Mouse (Mus musculus) neural tube, embryonic 10.5 days (tissue): ENCODE measurements at regions not wholly inside any gene's neighbourhood (a gene's known extent, or its start where the extent isn't known, plus 50 kb on each side); places are given as distances from the start of the nearest gene placed in this dataset.
"Not testable (repeated sequence)": the region's sequence is repeated elsewhere in the genome, so short reads cannot be mapped to it uniquely, and the experiment has no call there.

Source experiments
- DNase-seq: peaks from one replicate; pipeline ENCODE4 v3.0.0-alpha.2; 2017; ENCODE audit warnings: low spot score; ENCODE audit errors: extremely low spot score

DNA sequence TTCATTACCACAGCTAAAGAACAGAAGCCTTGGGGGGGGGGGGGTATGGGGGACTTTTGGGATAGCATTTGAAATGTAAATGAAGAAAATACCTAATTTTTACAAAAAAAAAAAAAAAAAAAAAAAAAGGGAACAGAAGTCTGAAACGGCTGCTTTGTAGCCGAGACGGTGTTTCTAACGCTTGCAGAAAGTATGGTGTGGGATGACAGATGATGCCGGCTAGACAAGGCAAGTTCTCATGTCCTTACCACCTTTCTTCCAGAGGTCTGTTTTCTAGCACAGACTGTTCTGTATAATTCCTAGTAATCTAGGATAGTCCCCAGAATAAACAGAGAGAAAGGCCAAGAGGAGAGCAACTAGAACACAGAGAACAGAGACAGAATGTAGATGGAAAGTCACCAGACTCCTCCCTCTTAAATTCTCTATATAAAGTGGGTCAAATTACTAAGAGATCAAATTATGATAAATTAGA, 67.2 kb upstream of the Chd2 start:
- no peak for DNase-seq

DNA sequence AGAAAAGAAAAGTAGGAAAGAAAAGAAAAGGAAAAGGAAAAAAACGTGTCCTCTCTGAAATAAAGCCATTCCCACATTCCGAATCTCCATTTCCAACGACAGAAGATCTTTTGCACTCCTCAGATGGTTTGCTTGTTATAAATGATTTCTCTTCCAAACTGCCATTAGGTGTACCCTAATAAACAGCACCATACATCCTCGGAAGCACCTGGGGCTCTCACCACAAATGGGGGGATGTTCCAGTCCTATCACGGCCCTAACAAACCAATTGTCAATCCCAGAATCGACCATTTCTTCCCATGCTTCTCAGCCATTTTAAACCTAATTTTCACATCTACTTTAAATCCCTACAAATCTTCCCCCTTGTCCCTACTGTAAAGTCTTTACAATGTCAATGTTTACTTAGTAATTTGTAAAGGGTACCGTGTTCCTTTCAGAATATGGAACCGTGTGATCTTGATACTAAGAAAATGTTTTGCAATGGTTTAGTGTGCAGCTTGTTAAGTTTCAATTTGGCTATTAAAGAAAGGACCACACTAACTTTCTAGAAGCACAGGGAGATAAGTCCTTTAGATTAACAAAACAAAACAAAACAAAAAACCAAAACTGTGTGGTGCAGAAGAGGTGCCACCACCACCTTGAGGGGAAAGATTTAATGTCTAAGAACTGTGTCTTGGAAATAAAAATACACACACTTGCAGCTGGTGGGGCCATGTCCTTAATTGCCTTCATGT, 66.6 kb upstream of the Chd2 start:
- no peak for DNase-seq

DNA sequence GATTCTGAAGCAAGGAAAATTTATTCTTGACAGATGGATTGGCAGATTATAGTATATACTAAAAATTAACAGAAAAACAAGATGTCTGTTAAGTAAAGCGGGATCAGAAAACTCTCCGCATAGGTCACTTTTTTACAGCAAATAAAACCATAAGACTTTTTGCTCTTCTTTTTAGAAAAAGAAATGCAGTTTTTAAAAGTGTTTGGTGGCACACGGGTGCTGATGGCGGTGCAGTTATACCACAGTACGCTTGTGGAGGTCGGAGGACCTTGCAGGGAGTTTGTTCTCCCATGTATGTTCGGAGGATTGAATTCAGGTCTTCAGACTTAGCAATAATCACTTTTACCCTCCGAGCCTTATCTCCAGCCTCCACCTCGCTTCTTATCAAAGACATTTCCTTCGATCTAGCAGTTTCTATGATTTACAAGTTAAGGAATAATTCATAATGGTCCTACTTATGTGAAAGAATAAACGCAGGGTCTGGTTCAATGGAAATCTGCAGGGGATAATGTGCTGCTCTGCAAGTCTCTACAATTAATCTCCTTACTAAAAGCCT, 65.9 kb upstream of the Chd2 start:
- DNase-seq, result no peak

DNA sequence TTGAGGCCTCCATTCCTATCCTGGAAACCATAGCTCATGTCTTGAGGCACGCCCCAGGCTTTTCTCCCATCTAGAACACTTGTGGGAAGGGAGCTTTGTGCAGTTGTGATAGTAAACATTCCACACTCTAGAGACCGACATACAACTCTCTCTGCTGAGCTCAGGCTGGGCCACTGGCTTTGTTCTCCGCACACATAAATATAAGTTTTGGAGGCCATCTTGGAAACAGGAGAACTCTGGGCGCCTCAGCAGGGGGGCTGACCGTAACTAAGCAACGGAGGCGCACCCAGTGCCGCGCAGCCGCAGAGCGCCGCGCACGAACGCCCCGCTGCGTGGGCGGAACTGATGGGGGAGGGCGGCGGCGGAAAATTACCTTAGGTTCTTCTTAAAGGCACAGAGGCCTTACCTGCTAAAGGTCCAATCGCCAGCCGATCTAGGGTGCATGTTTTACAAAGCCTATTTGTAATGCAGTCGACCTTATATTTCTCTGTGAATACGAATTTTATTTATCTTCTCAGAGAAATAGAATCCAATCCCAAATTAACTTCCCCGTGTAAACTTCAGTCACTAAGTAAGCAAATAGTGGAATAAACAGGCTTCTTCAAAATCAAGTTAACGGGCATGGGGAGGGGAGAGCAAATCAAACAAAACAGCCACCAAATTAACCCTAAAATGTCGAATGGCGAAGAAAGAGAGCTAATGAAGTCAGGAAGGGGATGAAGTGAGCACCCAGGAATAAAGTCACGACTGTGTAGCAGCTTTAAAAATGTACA, 65.2 kb upstream of the Chd2 start:
- DNase-seq, result peak; percentile 93

DNA sequence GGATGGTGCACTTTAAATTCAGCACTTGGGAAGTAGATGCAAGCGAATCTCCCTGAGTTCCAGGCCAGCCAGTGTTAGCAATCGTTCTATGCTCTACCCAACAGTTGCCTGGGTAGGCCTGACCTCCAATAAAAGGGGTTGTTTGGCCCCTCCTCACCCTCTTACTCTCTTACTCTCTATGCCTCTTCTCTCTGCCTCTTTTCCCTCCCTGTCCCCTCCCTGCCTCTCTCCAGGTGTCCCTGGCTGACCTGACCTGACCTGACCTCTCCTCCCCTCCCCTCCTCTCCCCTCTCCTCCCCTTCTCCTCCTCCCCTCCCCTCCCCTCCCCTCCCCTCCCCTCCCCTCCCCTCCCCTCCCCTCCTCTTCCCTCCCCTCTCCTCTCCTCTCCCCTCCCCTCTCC, 63.0 kb upstream of the Chd2 start:
- DNase-seq, result no peak

DNA sequence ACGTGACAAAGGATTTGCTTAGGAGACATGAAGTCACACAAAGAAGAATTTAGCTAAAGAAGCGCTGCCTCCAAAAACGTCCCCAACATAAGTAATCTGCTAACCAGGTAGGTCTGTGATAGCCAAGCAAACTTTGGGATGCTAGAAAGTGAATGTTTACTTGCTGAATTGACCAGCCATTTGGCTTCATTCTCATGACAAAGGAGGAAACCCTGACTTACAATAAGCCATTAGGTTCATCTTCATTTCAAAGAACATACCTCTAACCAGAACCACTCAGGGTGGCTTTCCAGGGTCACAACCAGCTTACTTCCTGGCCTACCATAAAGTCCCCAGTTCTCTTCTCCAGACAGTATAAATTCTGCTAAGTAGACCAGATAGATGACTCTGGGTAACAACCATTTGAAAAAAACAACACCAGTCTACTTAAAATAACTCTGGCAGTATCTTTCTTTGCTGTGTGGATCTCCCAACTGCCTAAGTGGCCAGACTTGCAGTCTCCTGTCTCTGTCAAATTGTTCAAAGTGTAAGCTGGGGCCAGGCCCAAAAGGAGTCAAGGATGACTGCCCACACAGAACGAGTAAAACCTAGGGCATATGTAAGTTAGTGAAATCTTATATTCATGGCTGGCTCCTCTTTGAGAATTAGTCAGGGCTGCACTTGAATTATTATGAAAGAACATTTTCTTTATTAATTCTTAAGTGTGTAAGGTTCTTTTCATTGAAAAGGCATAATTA, 61.4 kb upstream of the Chd2 start:
- DNase-seq, result no peak

DNA sequence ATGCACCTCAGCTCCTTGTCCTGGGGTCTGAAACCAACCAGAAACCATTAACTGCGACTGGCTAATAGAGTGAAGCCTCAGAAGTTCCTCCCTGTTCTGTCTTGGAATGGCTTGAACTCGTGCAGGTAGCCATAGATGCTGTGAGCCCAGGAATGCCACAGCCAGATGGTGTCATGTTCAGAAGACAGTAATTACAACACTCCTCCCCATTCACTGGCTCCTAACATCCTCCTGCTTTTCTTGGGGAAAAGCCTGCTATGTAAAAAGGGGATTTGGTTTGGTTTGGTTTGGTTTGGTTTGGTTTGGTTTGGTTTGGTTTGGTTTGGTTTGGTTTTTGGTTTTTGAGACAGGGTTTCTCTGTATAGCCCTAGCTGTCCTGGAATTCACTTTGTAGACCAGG, 59.7 kb upstream of the Chd2 start:
- no peak for DNase-seq

DNA sequence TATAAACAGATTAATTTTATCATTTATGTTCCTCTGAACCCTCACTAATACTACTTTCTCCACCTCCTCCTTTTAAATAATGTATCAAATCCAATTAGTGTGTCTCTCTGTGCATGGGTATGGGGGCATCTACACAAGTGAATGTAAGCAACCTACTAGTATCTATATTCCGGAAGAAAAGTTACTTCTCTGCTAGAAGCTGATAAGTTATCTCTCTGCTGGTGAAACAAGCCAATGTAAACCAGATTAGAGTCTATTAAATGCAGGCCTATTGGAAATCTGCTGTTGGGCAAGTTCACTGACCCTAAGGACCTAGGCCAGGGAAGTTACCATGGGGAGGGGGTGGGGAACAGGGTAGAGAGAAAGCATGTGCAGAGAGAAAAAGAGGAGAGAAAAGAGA, 59.1 kb upstream of the Chd2 start:
- DNase-seq, result no peak

DNA sequence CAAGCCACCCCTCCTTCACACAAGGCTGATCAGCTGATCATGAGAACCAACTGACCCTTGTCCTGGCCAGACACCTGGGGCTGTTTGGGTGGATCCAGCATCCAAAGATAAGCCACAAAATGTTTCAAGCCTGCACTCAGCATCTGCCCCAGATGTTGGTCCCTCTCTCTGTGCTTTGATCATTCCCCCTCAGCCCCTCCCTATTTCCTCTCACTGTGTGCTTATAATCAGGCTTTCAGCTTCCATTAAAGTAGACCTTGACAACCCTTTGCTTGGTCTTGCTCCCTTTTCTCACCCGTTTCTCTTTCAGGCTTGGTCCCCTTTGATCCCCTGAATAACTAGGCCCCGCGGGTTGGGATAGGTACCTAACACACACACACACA, 58.4 kb upstream of the Chd2 start:
- DNase-seq, result not testable (repeated sequence)

DNA sequence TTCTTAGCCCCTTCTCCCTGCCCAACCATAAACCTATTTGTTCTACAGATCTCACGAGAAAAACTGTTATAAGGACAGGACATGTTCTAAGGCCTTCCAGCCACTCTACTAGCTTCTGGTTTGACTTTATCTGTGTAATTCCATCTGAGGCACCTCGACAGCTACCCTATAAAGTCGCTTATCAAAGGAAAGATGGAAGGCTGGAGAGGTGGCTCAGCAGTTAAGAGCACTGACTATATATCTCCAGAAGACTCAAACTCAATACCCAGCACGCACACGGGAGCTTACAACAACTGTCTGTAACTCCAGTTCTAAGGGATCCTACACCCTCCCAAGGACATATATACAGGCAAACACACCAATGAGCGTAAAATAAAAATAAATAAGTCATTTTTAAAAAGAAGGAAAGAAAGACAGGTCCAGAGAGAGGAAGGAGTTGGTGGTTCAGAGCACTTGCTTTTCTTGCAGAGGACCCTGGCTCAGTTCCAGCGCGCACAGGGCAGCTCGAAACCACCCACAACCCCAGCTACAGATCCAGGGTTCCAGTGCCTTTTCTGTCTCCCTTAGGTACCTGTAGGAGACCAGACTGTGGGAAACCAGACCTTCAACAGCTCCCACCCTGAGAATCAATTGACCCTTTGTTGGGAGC, 57.8 kb upstream of the Chd2 start:
- no peak for DNase-seq

DNA sequence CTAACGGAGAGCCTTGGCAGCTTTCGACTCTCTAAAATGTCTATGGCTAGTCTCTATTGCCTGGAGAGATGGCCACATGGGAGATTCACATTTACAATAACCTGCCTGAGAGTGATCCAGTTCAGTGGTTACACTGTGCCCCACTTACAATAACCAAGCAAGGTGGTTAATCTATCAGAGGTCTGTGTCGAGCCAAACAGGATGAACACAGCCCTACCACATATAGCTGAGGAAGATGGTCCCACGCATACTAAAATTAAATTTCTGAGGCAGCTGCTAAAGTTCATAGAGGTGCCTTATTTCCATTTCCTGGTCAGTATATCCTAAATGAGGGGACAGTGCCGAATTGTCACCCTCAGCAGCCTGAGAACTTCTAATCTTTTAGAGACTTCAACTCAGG, 56.3 kb upstream of the Chd2 start:
- no peak for DNase-seq

DNA sequence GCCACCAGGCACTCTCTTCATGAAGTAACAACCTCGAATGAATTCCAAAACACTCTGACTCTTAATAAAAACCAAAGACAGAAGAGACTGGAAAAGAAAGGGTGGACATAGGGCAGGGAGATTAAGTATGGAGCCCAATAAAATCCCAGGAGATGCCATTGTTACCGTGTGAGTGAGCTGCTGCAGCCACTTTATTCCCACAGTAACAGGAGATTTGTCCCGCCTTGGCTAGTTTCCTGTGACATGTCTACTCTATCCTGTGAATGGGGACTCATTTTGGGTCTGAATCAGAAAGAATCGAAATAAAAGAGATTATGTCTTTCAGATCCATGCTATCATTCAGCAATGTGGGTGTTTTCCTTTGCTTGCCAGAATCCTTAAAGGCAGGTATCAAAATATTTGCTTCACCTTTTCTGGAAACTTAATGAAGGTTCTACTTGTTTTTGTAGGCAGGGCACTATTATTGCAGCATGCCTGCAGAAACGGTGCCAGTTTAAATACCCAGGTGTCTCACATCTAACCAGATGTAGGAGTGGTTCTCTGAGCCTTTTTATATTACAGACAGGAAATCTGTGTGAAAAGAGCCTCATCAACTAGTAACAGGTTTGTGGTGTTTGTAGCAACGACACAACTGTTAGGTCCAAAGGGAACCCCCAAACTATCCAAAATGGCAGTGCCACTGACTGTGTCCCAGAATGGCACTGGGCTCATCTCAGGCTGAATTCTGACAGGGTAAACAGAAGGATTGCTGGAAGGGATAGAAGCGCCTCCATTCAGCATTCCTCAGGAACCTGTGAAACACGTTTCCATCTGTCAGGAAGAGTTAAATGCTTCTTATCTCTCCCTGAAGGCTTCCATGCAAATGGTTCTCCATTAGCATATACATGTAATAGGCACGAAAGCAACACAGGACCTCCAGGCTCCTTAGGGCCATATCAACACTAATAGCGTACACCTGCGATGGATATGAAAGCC, 55.5 kb upstream of the Chd2 start:
- no peak for DNase-seq

DNA sequence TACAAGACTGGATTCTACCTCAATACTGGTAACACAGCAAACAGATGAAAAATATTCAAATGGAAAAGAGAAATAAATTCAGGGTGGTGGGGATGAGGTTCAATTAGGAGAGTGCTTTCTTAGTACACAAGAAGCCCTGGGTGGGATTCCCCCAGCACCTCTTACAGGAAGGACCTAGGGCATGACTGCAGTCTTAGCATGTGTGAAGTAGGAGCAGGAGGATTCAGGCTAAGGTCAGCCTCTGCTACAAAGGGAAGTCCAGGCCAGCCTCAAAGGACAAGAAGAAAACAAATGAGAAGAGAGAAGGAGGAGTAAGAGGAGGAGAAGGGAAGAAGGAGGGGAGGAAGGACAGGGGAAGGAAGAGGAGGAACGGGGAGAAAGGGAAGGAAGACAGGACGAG, 54.8 kb upstream of the Chd2 start:
- peak; percentile 21 for DNase-seq

DNA sequence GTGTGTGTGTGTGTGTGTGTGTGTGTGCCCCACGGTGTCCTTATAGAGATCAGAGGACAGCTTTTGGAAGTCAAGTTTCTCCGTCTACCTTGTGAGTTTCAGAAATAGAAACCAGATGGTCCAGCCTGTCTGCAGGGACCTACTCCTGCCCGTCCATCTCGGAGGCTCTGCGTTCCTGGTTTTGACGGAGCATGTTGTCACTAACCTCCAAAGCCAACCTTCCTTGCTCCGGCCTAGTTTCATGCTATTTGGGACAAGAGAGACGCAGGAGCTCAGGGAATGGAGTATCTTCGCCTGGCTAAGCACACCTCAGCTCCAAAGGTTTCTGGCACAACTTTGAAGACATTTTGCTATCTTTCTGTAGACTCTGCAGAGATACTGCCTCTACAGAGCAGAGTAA, 54.2 kb upstream of the Chd2 start:
- DNase-seq, result peak; percentile 50

DNA sequence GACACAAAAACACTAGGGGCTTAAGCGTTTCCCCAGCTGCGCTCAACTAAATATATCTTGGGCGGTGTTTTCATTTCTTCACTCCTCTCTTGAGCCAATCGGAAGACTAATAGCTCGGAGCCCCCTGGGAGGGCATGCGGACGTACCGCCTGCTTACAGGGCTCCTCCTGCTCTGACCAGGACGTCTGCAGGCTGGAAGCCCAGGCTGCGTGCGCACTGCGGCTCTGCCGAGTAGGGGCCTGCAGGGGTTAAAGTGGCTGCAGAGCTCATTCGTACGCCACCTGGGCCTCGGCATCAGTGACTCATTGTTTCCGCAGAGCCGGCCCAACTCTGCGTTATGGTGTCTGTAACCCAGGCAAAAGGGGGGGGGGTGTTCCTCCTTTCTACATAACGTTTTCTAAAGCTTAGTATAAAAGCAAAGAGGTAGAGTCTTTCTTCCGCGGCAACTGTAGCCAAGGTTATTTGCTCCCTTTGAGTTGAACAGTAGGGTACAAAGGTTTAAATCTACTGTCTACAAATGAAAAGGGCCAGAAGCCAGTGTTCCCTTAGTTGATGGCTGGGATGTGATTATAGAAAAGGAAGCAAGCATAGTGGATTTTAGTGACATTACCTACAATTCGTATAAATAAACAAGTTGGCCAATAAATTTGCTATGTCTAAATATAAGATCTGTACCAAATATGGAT, 53.7 kb upstream of the Chd2 start:
- peak; percentile 93 for DNase-seq

DNA sequence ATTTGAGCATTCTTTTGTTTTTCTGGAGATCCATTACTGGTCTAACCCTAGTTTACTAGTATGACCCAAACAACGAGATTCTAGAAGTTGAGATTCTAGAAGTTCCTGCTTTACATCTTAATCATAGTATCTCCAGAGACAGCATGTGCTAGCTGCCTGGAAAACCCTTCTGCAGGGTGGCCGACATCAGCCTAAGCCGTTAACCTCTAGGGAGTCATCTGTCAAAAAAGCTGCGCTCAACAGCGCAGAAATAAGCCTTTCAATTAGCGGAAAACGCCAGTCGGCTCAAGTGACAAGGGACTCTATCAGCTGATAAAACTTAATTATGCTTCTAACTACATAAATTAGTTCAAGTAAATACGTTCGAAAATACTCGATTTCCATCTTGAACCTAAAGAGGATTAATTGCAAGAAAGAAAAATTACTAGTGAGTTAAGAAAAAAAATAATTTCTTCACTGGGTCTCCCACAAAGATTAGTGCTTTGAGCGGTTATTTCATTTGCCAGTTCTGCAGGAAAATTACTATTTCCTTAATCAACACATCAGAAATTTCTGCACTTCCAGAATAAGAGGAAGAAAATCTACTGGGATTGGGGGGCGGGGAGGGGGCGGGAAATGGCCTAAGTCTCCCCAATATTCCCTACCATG, 53.0 kb upstream of the Chd2 start:
- peak; percentile 55 for DNase-seq

DNA sequence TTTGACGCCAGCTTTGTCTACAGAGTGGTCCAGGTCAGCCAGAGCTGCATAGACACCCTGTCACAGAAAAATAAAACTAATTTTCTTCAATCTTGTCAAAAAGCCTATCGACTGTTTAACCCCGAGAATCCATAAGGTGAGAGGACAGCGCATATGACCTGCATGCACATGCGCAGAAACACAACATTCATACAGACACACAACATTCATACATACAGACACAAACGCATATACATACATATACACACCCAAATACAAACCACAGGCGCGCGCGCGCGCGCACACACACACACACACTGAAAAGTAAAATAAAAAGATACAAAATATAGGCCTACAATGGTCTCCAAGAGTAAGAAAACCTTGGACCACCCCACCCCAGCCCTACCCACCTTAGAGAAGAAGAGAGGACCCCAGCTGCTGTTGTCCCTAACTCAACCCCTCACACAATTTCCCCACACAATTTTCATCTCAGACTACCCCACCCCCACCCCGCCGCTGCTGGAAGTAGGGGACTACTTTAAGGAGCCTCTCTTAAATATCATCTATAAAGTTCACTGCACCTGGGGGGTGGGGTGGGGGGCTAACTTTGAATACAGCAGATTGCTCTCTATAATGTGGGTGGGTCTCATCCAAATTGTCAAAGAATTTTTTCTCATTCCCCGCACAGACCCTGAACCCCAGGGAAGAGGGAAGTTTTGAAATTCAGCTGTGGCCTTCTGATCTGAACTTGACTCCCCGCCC, 52.2 kb upstream of the Chd2 start:
- peak; percentile 31 for DNase-seq

DNA sequence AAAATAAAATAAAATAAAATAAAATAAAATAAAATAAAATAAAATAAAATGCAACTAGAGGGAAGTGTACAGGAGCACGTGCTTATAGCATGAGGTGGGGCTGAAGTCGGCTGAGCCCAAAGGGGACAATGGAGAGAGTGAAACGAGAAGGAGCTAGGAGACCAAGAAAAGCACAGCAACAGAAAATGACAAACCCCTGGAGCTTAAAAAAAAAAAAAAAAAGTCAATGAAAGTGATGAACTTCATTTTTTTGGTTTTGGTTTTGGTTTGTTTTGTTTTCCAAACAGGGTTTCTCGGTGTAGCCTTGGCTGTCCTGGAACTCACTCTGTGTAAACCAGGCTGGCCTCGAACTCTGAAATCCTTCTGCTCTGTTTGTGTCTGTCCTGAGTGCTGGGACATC, 51.2 kb upstream of the Chd2 start:
- no peak for DNase-seq
